In genomic region chr19:44992246-44992645, GRCm38 (mm10) we compare ENCODE assay signal across 15 mouse cellular contexts. TPM values are rescaled to one million over a fixed set of nuclear protein-coding genes. Genes with fewer than 3 reads are reported as not detected.
A peak's percentile ranks its signal among the peaks of the same experiment; 100 is the strongest.
DNase-seq lines count a peak whose midpoint lies in the region; ATAC-seq and TF ChIP-seq lines count a peak whose summit lies in the region.
"Had no signal": no experiment of that assay in that cellular context is flagged by ENCODE, and none has a peak within 500 bp of the region (broad histone marks: within the 10 kb centered on the region; RNA-seq: fewer than 3 reads in every experiment).

No protein-coding gene starts in this region.

- TF ChIP-seq CTCF in hindbrain, postnatal 0 days (IDR thresholded peaks at IDR 0.05; ENCODE audit: low read depth) = no peak
- no peak for TF ChIP-seq CTCF in intestine, postnatal 0 days (IDR thresholded peaks at IDR 0.05; ENCODE audit: low read depth)

- no peak overlapping the region for H3K4me3 ChIP-seq in hindbrain, embryonic 10.5 days
- no peak overlapping the region for H3K4me3 ChIP-seq in hindbrain, postnatal 0 days (ENCODE audit: low read length)
- H3K4me3 ChIP-seq in neural tube, embryonic 13.5 days = no peak overlapping the region
- no peak overlapping the region for H3K4me3 ChIP-seq in intestine, postnatal 0 days (ENCODE audit: low read depth, low read length)
- H3K4me3 ChIP-seq: heart, embryonic 15.5 days had no signal

- peaks cover 27% of the 10 kb centered on the region for H3K27me3 ChIP-seq in hindbrain, embryonic 10.5 days (ENCODE audit: insufficient read depth, poor library complexity, severe bottlenecking)
- H3K27me3 ChIP-seq in hindbrain, postnatal 0 days (ENCODE audit: insufficient read depth, low read length) = no peaks in the 10 kb centered on the region
- no peaks in the 10 kb centered on the region for H3K27me3 ChIP-seq in neural tube, embryonic 13.5 days
- H3K27me3 ChIP-seq in intestine, postnatal 0 days (replicated peaks; ENCODE audit: control insufficient read depth, insufficient read depth, low read length) = no peaks in the 10 kb centered on the region

- no peak overlapping the region for H3K9ac ChIP-seq in hindbrain, postnatal 0 days (replicated peaks; ENCODE audit: low read length)
- H3K9ac ChIP-seq in neural tube, embryonic 13.5 days = no peak overlapping the region
- H3K9ac ChIP-seq in intestine, postnatal 0 days (ENCODE audit: low read depth, low read length) = no peak overlapping the region
- H3K9ac ChIP-seq: heart, embryonic 15.5 days had no signal

- DNase-seq in hindbrain, embryonic 10.5 days (ENCODE audit: low spot score) = peak; percentile 18
- no peak for DNase-seq in hindbrain, postnatal 0 days (ENCODE audit: low spot score)
- no peak for DNase-seq in neural tube, embryonic 10.5 days (ENCODE audit: extremely low spot score, low spot score)
- peak; percentile 31 for DNase-seq in thymus, postnatal 4 days
- DNase-seq in gastrocnemius, adult 8-10 months (ENCODE audit: low spot score in 2 of 2) = no peak
- DNase-seq: adrenal gland, postnatal 36 days; lung, postnatal 36 days; right cerebral cortex, postnatal 14 days had no signal

- H3K4me2 ChIP-seq in hindbrain, postnatal 0 days (ENCODE audit: low read depth, low read length) = no peak overlapping the region
- peak overlapping the region; percentile 92; the same call in 1 of the 2 replicates for H3K4me2 ChIP-seq in neural tube, embryonic 13.5 days
- H3K4me2 ChIP-seq in intestine, postnatal 0 days (replicated peaks; ENCODE audit: low read depth) = no peak overlapping the region
- H3K4me2 ChIP-seq: heart, embryonic 15.5 days; midbrain, embryonic 11.5 days had no signal

- no peak for ATAC-seq in hindbrain, postnatal 0 days
- ATAC-seq in neural tube, embryonic 13.5 days (ENCODE audit: low read depth) = no peak
- no peak for ATAC-seq in intestine, postnatal 0 days

- H3K4me1 ChIP-seq in hindbrain, embryonic 10.5 days (replicated peaks) = peaks cover 49% of the 10 kb centered on the region
- 0 out of 2 replicates have a peak, but pooled peaks cover 2% of the 10 kb centered on the region for H3K4me1 ChIP-seq in hindbrain, postnatal 0 days (ENCODE audit: insufficient read depth, low read length)
- H3K4me1 ChIP-seq in neural tube, embryonic 13.5 days (replicated peaks) = peaks cover 43% of the 10 kb centered on the region
- H3K4me1 ChIP-seq in intestine, postnatal 0 days (replicated peaks; ENCODE audit: control insufficient read depth, insufficient read depth, low read length) = 0 out of 2 replicates have a peak, but pooled peaks cover 12% of the 10 kb centered on the region

- no peaks in the 10 kb centered on the region for H3K9me3 ChIP-seq in hindbrain, embryonic 10.5 days
- H3K9me3 ChIP-seq in hindbrain, postnatal 0 days (ENCODE audit: low read length) = no peaks in the 10 kb centered on the region
- H3K9me3 ChIP-seq in neural tube, embryonic 13.5 days = no peaks in the 10 kb centered on the region
- H3K9me3 ChIP-seq in intestine, postnatal 0 days (ENCODE audit: control insufficient read depth) = no peaks in the 10 kb centered on the region
- H3K9me3 ChIP-seq: heart, embryonic 15.5 days had no signal

- 45% methylated on average over 7 of the region's 7 CpGs for WGBS in hindbrain, embryonic 10.5 days
- WGBS in hindbrain, postnatal 0 days = 51% methylated on average over 7 of the region's 7 CpGs
- 64% methylated on average over 7 of the region's 7 CpGs for WGBS in neural tube, embryonic 13.5 days
- 40% methylated on average over 7 of the region's 7 CpGs for WGBS in intestine, postnatal 0 days

- peak overlapping the region; percentile 23; the same call in 1 of the 2 replicates for H3K27ac ChIP-seq in hindbrain, embryonic 10.5 days
- no peak overlapping the region for H3K27ac ChIP-seq in hindbrain, postnatal 0 days
- H3K27ac ChIP-seq in neural tube, embryonic 13.5 days (replicated peaks) = peak overlapping the region; percentile 64; the same call in 1 of the 2 replicates
- H3K27ac ChIP-seq in intestine, postnatal 0 days (ENCODE audit: low read depth, low read length) = peak overlapping the region; percentile 60
- H3K27ac ChIP-seq: heart, embryonic 15.5 days; stomach, postnatal 0 days had no signal

- peaks cover 11% of the 10 kb centered on the region for H3K36me3 ChIP-seq in hindbrain, embryonic 10.5 days
- H3K36me3 ChIP-seq in hindbrain, postnatal 0 days (ENCODE audit: insufficient read depth, low read length) = peaks cover 6% of the 10 kb centered on the region; the same call in 1 of the 2 replicates
- peaks cover 43% of the 10 kb centered on the region for H3K36me3 ChIP-seq in neural tube, embryonic 13.5 days
- peaks cover 20% of the 10 kb centered on the region for H3K36me3 ChIP-seq in intestine, postnatal 0 days (ENCODE audit: control insufficient read depth, insufficient read depth)
- H3K36me3 ChIP-seq: heart, embryonic 15.5 days had no signal

RNA-seq across cellular contexts. Expression of gene Sema4g, which starts 3.3 kb away (rescaled TPM):
- 3.6 and 5.9 TPM in 2 replicates for polyA plus RNA-seq in hindbrain, embryonic 10.5 days (2016; fragmentation: Nextera tagmentation; extraction: Ambion mirVana)
- 66.9 and 81.0 TPM in 2 replicates for total RNA-seq in hindbrain, postnatal 0 days (2014; rRNA removed)
- polyA plus RNA-seq in hindbrain, postnatal 0 days (2015; fragmentation: Nextera tagmentation; extraction: Ambion mirVana) = 14.2 and 15.7 TPM in 2 replicates
- 16.7 and 17.4 TPM in 2 replicates for polyA plus RNA-seq in neural tube, embryonic 13.5 days (2015; fragmentation: Nextera tagmentation; extraction: Ambion mirVana)
- polyA plus RNA-seq in intestine, postnatal 0 days (2015; fragmentation: Nextera tagmentation; extraction: Ambion mirVana) = 7.8 and 10.0 TPM in 2 replicates
- under 1 TPM; 0.13 to 0.41 (median 0.21) TPM for total RNA-seq in gastrocnemius, adult 8-10 months (2022)
- total RNA-seq: granulocyte monocyte progenitor cell, adult 5-6 weeks had no signal

RNA-seq across cellular contexts. Expression of gene Twnk, which starts 13.2 kb away (rescaled TPM):
- polyA plus RNA-seq in hindbrain, embryonic 10.5 days (2016; fragmentation: Nextera tagmentation; extraction: Ambion mirVana) = 23.6 and 32.6 TPM in 2 replicates
- total RNA-seq in hindbrain, postnatal 0 days (2014; rRNA removed) = 7.5 and 8.6 TPM in 2 replicates
- 8.2 and 8.5 TPM in 2 replicates for polyA plus RNA-seq in hindbrain, postnatal 0 days (2015; fragmentation: Nextera tagmentation; extraction: Ambion mirVana)
- polyA plus RNA-seq in neural tube, embryonic 13.5 days (2015; fragmentation: Nextera tagmentation; extraction: Ambion mirVana) = 15.6 and 17.0 TPM in 2 replicates
- polyA plus RNA-seq in intestine, postnatal 0 days (2015; fragmentation: Nextera tagmentation; extraction: Ambion mirVana) = 7.1 and 7.4 TPM in 2 replicates
- total RNA-seq in gastrocnemius, adult 8-10 months (2022) = 10 to 100 TPM; 18.9 to 39.5 (median 21.9) TPM

RNA-seq across cellular contexts. Expression of gene Mrpl43, which starts 14.0 kb away (rescaled TPM):
- polyA plus RNA-seq in hindbrain, embryonic 10.5 days (2016; fragmentation: Nextera tagmentation; extraction: Ambion mirVana) = 75.6 and 83.0 TPM in 2 replicates
- 97.1 and 98.4 TPM in 2 replicates for total RNA-seq in hindbrain, postnatal 0 days (2014; rRNA removed)
- polyA plus RNA-seq in hindbrain, postnatal 0 days (2015; fragmentation: Nextera tagmentation; extraction: Ambion mirVana) = 109 and 115 TPM in 2 replicates
- polyA plus RNA-seq in neural tube, embryonic 13.5 days (2015; fragmentation: Nextera tagmentation; extraction: Ambion mirVana) = 84.9 and 94.8 TPM in 2 replicates
- polyA plus RNA-seq in intestine, postnatal 0 days (2015; fragmentation: Nextera tagmentation; extraction: Ambion mirVana) = 80.1 and 83.0 TPM in 2 replicates
- total RNA-seq in gastrocnemius, adult 8-10 months (2022) = 10 to 100 TPM; 30.2 to 36.4 (median 34.1) TPM

RNA-seq across cellular contexts. Expression of gene Lzts2, which starts 22.0 kb away (rescaled TPM):
- polyA plus RNA-seq in hindbrain, embryonic 10.5 days (2016; fragmentation: Nextera tagmentation; extraction: Ambion mirVana) = 67.5 and 69.1 TPM in 2 replicates
- total RNA-seq in hindbrain, postnatal 0 days (2014; rRNA removed) = 44.1 and 44.7 TPM in 2 replicates
- polyA plus RNA-seq in hindbrain, postnatal 0 days (2015; fragmentation: Nextera tagmentation; extraction: Ambion mirVana) = 16.4 and 17.0 TPM in 2 replicates
- 29.1 and 30.8 TPM in 2 replicates for polyA plus RNA-seq in neural tube, embryonic 13.5 days (2015; fragmentation: Nextera tagmentation; extraction: Ambion mirVana)
- polyA plus RNA-seq in intestine, postnatal 0 days (2015; fragmentation: Nextera tagmentation; extraction: Ambion mirVana) = 26.0 and 26.2 TPM in 2 replicates
- total RNA-seq in gastrocnemius, adult 8-10 months (2022) = 10 to 100 TPM; 17.9 to 25.9 (median 20.5) TPM

RNA-seq across cellular contexts. Expression of gene Pdzd7, which starts 53.3 kb away (rescaled TPM):
- 0.26 and 0.40 TPM in 2 replicates for polyA plus RNA-seq in hindbrain, embryonic 10.5 days (2016; fragmentation: Nextera tagmentation; extraction: Ambion mirVana)
- 4.8 and 7.7 TPM in 2 replicates for total RNA-seq in hindbrain, postnatal 0 days (2014; rRNA removed)
- 1.9 and 2.5 TPM in 2 replicates for polyA plus RNA-seq in hindbrain, postnatal 0 days (2015; fragmentation: Nextera tagmentation; extraction: Ambion mirVana)
- 1.0 and 1.4 TPM in 2 replicates for polyA plus RNA-seq in neural tube, embryonic 13.5 days (2015; fragmentation: Nextera tagmentation; extraction: Ambion mirVana)
- polyA plus RNA-seq in intestine, postnatal 0 days (2015; fragmentation: Nextera tagmentation; extraction: Ambion mirVana) = 0.22 and 0.37 TPM in 2 replicates
- 1 to 10 TPM; 2.9 to 5.4 (median 4.1) TPM for total RNA-seq in gastrocnemius, adult 8-10 months (2022)
- polyA plus RNA-seq: liver, embryonic 16.5 days had no signal

Comparison
In these comparisons a context has a peak if more than half of its experiments do, and no peak if none do; other contexts are left out.
1. DNase-seq: peak in hindbrain, embryonic 10.5 days (single experiment) and thymus, postnatal 4 days (single experiment); none in hindbrain, postnatal 0 days (single experiment), neural tube, embryonic 10.5 days (single experiment) and gastrocnemius, adult 8-10 months (0 of 2).